Mouse (Mus musculus) liver, embryonic 14.5 days (tissue): ENCODE measurements around the gene Myom1. TPM values are rescaled to one million over a fixed set of nuclear protein-coding genes. Genes with fewer than 3 reads are reported as not detected.
A peak's percentile ranks its signal among the peaks of the same experiment; 100 is the strongest.

Experiments used
- ATAC-seq: fragments of 200-750 bp; cut with Nextera tagmentation; 2 replicates; pipeline ENCODE4 v1.8.0; 2017; ENCODE audit warnings: moderate number of reproducible peaks, mild to moderate bottlenecking, moderate library complexity; ENCODE audit not compliant: insufficient read depth
- DNase-seq, 3 experiments: peaks; one replicate each; pipeline ENCODE4 v3.0.0-alpha.2; 2012 to 2013; ENCODE audit warnings: low read depth in 3 of 3, low spot score in 3 of 3
- H3K27ac ChIP-seq: fragments of 300-500 bp; sonication (generic); 2 replicates; pipeline ENCODE4 v1.5.1; 2014; ENCODE audit warnings: moderate library complexity, mild to moderate bottlenecking, control low read depth, inconsistent platforms
- H3K27me3 ChIP-seq: fragments of 300-500 bp; sonication (generic); 2 replicates; pipeline ENCODE4 v1.6.1; 2014; ENCODE audit warnings: mild to moderate bottlenecking, low read length, moderate library complexity; ENCODE audit not compliant: control insufficient read depth, insufficient read depth
- H3K36me3 ChIP-seq: fragments of 300-500 bp; sonication (generic); replicated peaks from 2 replicates; pipeline ENCODE4 v1.6.1; 2014; ENCODE audit warnings: low read depth; ENCODE audit not compliant: control insufficient read depth, insufficient read depth
- H3K4me1 ChIP-seq, 2 experiments: fragments of 200-500 bp in 1 of 2; fragments of 300-500 bp in 1 of 2; sonication (generic) in 1 of 2; replicated peaks; 2 replicates each; pipeline ENCODE4 v1.6.1; 2012 to 2014; ENCODE audit warnings: antibody characterized with exemption in 1 of 2, inconsistent platforms in 1 of 2, low read length in 1 of 2; ENCODE audit not compliant: control insufficient read depth in 2 of 2, insufficient read depth in 2 of 2
- H3K4me2 ChIP-seq: fragments of 300-500 bp; sonication (generic); 2 replicates; pipeline ENCODE4 v1.6.1; 2014; ENCODE audit warnings: low read depth, mild to moderate bottlenecking, control low read depth, moderate library complexity
- H3K4me3 ChIP-seq, 2 experiments: fragments of 200-500 bp in 1 of 2; fragments of 300-500 bp in 1 of 2; sonication (generic) in 1 of 2; 2 replicates each; pipeline ENCODE4 v1.5.1; 2012 to 2014; ENCODE audit warnings: low read depth in 2 of 2, low read length in 2 of 2, mild to moderate bottlenecking in 2 of 2, control low read depth in 1 of 2, inconsistent platforms in 1 of 2, moderate library complexity in 1 of 2; ENCODE audit not compliant: insufficient read depth in 1 of 2
- H3K9ac ChIP-seq: fragments of 300-500 bp; sonication (generic); replicated peaks from 2 replicates; pipeline ENCODE4 v1.6.1; 2014; ENCODE audit warnings: mild to moderate bottlenecking, control low read depth, moderate library complexity
- H3K9me3 ChIP-seq: fragments of 300-500 bp; sonication (generic); 2 replicates; pipeline ENCODE4 v1.6.1; 2016; ENCODE audit warnings: low read length, mixed read lengths; ENCODE audit not compliant: control insufficient read depth
- CTCF ChIP-seq: IDR thresholded peaks from 2 replicates; pipeline ENCODE4 v1.5.1; 2016; ENCODE audit warnings: antibody characterized with exemption, low read depth, control low read depth
- EP300 ChIP-seq: IDR thresholded peaks from 2 replicates; pipeline ENCODE4 v1.6.1; 2016; ENCODE audit warnings: antibody characterized with exemption, low read depth
- WGBS: fragments of 180-500 bp; shearing (Covaris S2); extraction: QIAGEN DNeasy Blood & Tissue Kit; methylation state at CpG from one replicate; pipeline ENCODE4 v1.1.7; 2014; ENCODE audit not compliant: insufficient replicate concordance; 5-methylcytosine and 5-hydroxymethylcytosine counted together
- polyA plus RNA-seq, 2 experiments: library from polyadenylated mRNA; depleted of rRNA in 1 of 2; stranded (reverse) in 1 of 2; unstranded in 1 of 2; fragments of >200 nt; fragmentation: Nextera tagmentation in 1 of 2; extraction: Ambion mirVana in 1 of 2; gene quantifications; 2 replicates each; pipeline versions ENCODE4 v1.2.1 to v1.2.3; 2012 to 2014

The Myom1 gene
- polyA plus RNA-seq, 2 experiments = 1.6 to 2.6 TPM

- TF ChIP-seq CTCF (no peak), EP300 (no peak)
- Histone ChIP-seq H3K36me3 (no peaks in the 10 kb centered on the region), H3K4me3 (no peak overlapping the region), H3K27me3 (no peaks in the 10 kb centered on the region), H3K9ac (no peak overlapping the region), H3K27ac (no peak overlapping the region), H3K4me1 (peaks cover 0 to 15% of the 10 kb centered on the region in 2 experiments; a peak in 2 of 4 replicates), H3K4me2 (no peak overlapping the region), H3K9me3 (no peaks in the 10 kb centered on the region)
- DNase-seq = no peak
- ATAC-seq = no peak
- WGBS = 31% methylated on average over 5 of the region's 5 CpGs
These were observed 132.7 kb downstream of the Myom1 start for GRCm38 (mm10) chr17:71135108-71135507.

GRCm38 (mm10) chr17:71135866-71136265, 133.4 kb downstream of the Myom1 start:
- TF ChIP-seq CTCF (no peak), EP300 (no peak)
- Histone ChIP-seq H3K4me1 (peaks cover 0 to 15% of the 10 kb centered on the region in 2 experiments; a peak in 2 of 4 replicates), H3K27me3 (no peaks in the 10 kb centered on the region), H3K9me3 (no peaks in the 10 kb centered on the region), H3K4me2 (no peak overlapping the region), H3K36me3 (no peaks in the 10 kb centered on the region), H3K9ac (no peak overlapping the region), H3K4me3 (no peak overlapping the region), H3K27ac (no peak overlapping the region)
- 63% methylated on average over 5 of the region's 5 CpGs for WGBS
- no peak for ATAC-seq
- no peak for DNase-seq

GRCm38 (mm10) chr17:71136384-71137333, 134.2 kb downstream of the Myom1 start:
- ATAC-seq = peak; percentile 62

GRCm38 (mm10) chr17:71137334-71137721, 134.9 kb downstream of the Myom1 start:
- no peak for TF ChIP-seq EP300
- no peak for TF ChIP-seq CTCF
- H3K36me3 ChIP-seq = no peaks in the 10 kb centered on the region
- no peak overlapping the region for H3K9ac ChIP-seq
- WGBS = 72% methylated on average over 2 of the region's 2 CpGs
- no peak overlapping the region for H3K4me2 ChIP-seq
- no peaks in the 10 kb centered on the region for H3K9me3 ChIP-seq
- H3K27ac ChIP-seq = no peak overlapping the region
- no peaks in the 10 kb centered on the region for H3K27me3 ChIP-seq
- peaks cover 0 to 15% of the 10 kb centered on the region in 2 experiments; a peak in 2 of 4 replicates for H3K4me1 ChIP-seq
- ATAC-seq (no peak), DNase-seq (no peak)
- no peak overlapping the region for H3K4me3 ChIP-seq

More at GRCm38 (mm10) chr17:71136384-71137333, 134.2 kb downstream of the Myom1 start:
- Histone ChIP-seq H3K4me3 (no peak overlapping the region), H3K27me3 (no peaks in the 10 kb centered on the region), H3K4me2 (no peak overlapping the region), H3K27ac (no peak overlapping the region), H3K36me3 (no peaks in the 10 kb centered on the region), H3K9ac (no peak overlapping the region), H3K9me3 (no peaks in the 10 kb centered on the region), H3K4me1 (peaks cover 0 to 15% of the 10 kb centered on the region in 2 experiments; a peak in 2 of 4 replicates)
- TF ChIP-seq CTCF (no peak), EP300 (no peak)
- 52% methylated on average over 16 of the region's 16 CpGs for WGBS
- DNase-seq = no peak

- DNase-seq (no peak), ATAC-seq (no peak)
- Histone ChIP-seq H3K4me2 (no peak overlapping the region), H3K9me3 (no peaks in the 10 kb centered on the region), H3K36me3 (no peaks in the 10 kb centered on the region), H3K9ac (no peak overlapping the region), H3K27ac (no peak overlapping the region), H3K4me1 (peaks cover 10 to 31% of the 10 kb centered on the region in 2 experiments), H3K27me3 (no peaks in the 10 kb centered on the region), H3K4me3 (no peak overlapping the region)
- 61% methylated on average over 4 of the region's 4 CpGs for WGBS
- TF ChIP-seq CTCF (no peak), EP300 (no peak)
These were observed 139.6 kb downstream of the Myom1 start for GRCm38 (mm10) chr17:71142068-71142467.
